Mouse (Mus musculus) adrenal gland, postnatal 0 days (tissue): ENCODE measurements around the gene Clp1. TPM values are rescaled to one million over a fixed set of nuclear protein-coding genes. Genes with fewer than 3 reads are reported as not detected.

ENCODE experiments used
- microRNA-seq: library from miRNA; unstranded; fragments of <30 nt; microRNA quantifications from one replicate; pipeline ENCODE4, GENCODE M21; 2016; ENCODE audit warnings: borderline replicate concordance; ENCODE audit not compliant: insufficient number of aligned reads
- polyA plus RNA-seq: library from polyadenylated mRNA; unstranded; fragments of >200 nt; fragmentation: Nextera tagmentation; extraction: Ambion mirVana; gene quantifications from 2 replicates; pipeline ENCODE4 v1.2.1, GENCODE M21; 2015

The Clp1 gene
- polyA plus RNA-seq = 19.0 and 23.4 TPM in 2 replicates

DNA sequence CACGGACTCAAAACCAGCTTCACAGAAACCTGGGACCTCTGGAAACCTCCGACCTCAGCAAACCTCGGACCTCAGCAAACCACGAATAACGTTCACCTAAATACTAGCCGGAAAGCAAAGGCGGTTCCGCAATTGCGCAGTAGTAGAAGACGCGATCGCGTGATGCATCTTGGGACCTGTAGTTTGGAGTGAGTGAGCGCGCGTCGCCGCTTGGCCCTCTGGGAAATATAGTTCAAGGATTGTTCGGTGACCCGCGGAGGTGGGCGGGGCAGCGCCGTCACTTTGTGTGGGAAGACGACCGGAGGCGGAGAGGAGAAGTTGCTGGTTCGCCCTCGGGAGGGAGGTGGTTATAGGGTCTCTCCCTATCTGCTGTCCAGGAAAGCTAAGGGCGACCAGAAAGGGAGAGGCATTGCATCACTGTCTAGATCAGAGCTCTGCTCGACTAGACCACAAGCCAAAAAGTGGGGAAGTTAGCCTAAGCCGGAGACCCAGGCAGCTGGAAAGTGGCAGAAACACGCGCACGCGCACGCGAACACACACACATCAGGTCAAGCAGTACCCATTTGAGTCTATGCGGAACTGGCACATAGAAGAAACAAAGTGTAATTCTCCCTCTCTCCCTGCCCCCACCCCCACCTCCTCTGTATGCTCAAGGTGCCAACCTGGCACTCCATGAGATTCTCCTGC, at the start of gene Clp1:
Gene Clp1, minus strand, starts transcription at position 179 of the 687 bp plus-strand sequence.

DNA sequence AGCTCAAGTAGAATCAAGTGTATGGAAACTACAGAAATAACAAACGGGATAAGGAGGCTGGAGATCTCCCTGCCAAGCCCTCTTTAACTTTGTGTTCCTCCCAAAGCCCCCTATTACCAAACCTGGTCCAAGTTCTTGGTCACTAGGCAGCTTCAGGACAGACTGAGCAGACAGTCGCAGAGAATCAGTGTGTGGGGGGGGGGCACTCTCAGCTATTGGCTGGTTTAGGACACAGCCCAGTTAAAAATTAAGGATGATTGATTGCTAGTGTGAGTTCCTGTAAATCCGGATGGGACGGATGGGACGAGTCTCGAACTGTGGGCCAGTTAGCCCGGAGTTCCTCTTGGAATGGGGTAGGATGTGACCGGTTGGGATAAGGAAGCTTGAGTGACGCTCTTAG, 48.1 kb upstream of the Clp1 start, which contains the start of gene Serping1:
Gene Serping1, minus strand, starts transcription at position 204 of the 400 bp plus-strand sequence.

DNA sequence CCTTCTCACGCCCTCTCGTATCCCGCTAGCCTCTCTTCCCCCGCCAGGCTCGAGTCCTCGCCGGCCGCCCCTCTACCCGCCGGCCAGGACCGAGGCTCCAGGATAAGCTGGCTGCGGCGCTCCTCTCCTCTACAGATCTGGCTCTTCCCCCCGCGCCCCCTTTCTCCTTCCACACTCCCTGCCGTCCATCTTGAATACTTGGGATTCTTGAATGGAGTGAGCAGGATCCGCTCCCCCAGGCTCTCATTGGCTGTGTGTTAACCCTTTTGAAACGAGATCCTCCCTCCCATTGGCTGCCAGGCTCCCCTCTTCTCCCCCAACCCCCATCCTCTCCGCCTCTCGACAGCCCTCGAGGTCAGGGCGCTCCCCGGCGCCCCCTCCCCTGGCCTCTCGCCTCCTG, 16.4 kb upstream of the Clp1 start, which contains the start of gene Gm19426:
Gene Gm19426, minus strand, starts transcription at position 95 of the 400 bp plus-strand sequence.

GRCm38 (mm10) chr2:84733579-84734300, 6.6 kb upstream of the Clp1 start, which contains the start of gene Ypel4:
TSS of gene Ypel4 (plus strand) at chr2:84734058.

DNA sequence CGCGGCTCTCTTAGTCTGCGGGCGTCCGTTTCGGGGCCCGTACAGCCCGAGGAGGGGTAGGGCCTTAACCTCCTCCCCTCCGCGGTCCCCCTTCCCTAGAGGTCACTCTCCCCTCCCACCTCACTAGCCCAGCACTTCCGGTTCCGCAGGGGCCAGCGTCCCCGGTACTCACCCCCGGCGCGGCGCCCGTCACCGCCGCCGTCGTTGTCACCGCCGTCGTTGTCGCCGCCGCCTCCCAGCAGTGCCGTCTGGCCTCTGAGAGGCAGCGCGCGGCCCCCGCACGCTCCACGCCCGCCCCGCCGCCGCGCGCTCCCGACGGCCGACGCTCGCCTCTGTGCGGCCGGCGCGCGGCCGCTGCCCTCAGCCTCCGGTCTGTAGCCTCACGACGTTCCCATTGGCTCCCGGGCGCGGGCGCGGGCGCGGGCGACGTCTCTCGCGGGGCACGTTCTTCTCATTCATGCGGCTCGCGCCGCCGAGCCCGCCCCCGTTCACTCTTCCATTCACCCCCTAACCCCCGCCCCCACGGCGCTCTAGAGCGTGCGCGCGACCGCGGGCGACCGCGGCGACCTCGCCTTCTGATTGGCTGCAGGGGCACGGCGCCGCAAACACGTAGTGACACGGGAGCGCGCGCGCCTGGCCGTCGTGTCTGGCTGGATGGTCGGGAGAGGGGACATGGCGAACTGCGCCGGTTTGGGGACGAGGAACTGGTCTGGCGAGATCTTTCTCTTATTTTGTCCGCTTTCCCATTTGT, 12.2 kb downstream of the Clp1 start, which contains the start of gene Zdhhc5:
Gene Zdhhc5, minus strand, starts transcription at position 370 of the 751 bp plus-strand sequence.

DNA sequence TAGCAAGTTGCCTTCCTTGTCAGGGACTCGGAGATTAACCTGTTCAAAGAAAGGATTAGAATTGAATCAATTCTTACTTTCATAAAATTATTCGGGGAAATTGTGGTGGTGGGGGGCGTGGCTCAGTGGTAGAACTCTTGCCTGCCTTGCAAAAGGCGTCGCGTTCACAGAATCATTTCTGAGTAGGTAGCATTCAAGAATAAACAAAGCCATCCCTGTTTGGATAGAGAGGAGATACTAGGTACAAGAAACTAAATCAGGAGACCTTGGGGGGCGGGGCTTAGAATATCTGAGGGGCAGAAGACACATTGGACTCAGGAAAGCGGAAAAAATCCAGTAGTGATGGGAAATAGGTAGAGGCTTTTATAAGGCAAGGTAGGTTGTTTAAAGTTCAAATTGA, 48.1 kb downstream of the Clp1 start, which contains the start of gene Tmx2:
Gene Tmx2, minus strand, starts transcription at position 125 of the 400 bp plus-strand sequence.

GRCm38 (mm10) chr2:84677968-84678880, 48.9 kb downstream of the Clp1 start, which contains the start of the genes Gm28635 and Med19:
TSS of gene Gm28635 (minus strand) at chr2:84678041.
TSS of gene Med19 (plus strand) at chr2:84678402.

Small RNAs within 50 kb of the gene (microRNA-seq; reads per million reads assigned to microRNA genes)
- 15,223 reads per million, percentile 95 among the genes with 10 or more reads in this experiment for gene Mir130a

Other genes starting within 250 kb of the Clp1 start
- 25.1 and 30.6 TPM in 2 replicates for gene Ctnnd1, start 76.6 kb downstream of the Clp1 start, polyA plus RNA-seq
- 0.08 and 0.09 TPM in 2 replicates for gene Btbd18, start 68.3 kb downstream of the Clp1 start, polyA plus RNA-seq
- gene Selenoh, start 56.6 kb downstream of the Clp1 start, polyA plus RNA-seq = 175 and 211 TPM in 2 replicates
- gene Gm28635, start 49.3 kb downstream of the Clp1 start, polyA plus RNA-seq = not detected in 2 replicates
- gene Med19, start 48.9 kb downstream of the Clp1 start, polyA plus RNA-seq = 18.0 and 23.4 TPM in 2 replicates
- 93.5 and 140 TPM in 2 replicates for gene Tmx2, start 48.2 kb downstream of the Clp1 start, polyA plus RNA-seq
- 13.4 and 19.9 TPM in 2 replicates for gene Zdhhc5, start 12.2 kb downstream of the Clp1 start, polyA plus RNA-seq
- gene Ypel4, start 6.7 kb upstream of the Clp1 start, polyA plus RNA-seq = 6.7 and 9.9 TPM in 2 replicates
- 4.4 and 6.0 TPM in 2 replicates for gene Gm19426, start 16.3 kb upstream of the Clp1 start, polyA plus RNA-seq
- gene Serping1, start 48.1 kb upstream of the Clp1 start, polyA plus RNA-seq = 239 and 418 TPM in 2 replicates
- 87.6 and 101 TPM in 2 replicates for gene Ube2l6, start 71.5 kb upstream of the Clp1 start, polyA plus RNA-seq
- gene Smtnl1, start 95.3 kb upstream of the Clp1 start, polyA plus RNA-seq = 0.95 TPM in 1 of 2 replicates, not detected in the other
- 55.4 and 80.7 TPM in 2 replicates for gene Timm10, start 99.6 kb upstream of the Clp1 start, polyA plus RNA-seq
- gene Slc43a1, start 111.5 kb upstream of the Clp1 start, polyA plus RNA-seq = 9.4 and 10.7 TPM in 2 replicates
- gene Rtn4rl2, start 159.4 kb upstream of the Clp1 start, polyA plus RNA-seq = 1.1 and 1.3 TPM in 2 replicates
- gene Slc43a3, start 209.2 kb upstream of the Clp1 start, polyA plus RNA-seq = 60.8 and 62.7 TPM in 2 replicates